Mouse (Mus musculus) spleen, embryonic (tissue): Measurements from ENCODE around the gene Mpo.

Experiments
- CTCF ChIA-PET: fragments of 350-600 bp; sonication (Branson Sonifier 250); formaldehyde crosslinking; loops from one replicate; lab custom pipeline; 2022; lab: Charles Lee

The Mpo gene

DNA sequence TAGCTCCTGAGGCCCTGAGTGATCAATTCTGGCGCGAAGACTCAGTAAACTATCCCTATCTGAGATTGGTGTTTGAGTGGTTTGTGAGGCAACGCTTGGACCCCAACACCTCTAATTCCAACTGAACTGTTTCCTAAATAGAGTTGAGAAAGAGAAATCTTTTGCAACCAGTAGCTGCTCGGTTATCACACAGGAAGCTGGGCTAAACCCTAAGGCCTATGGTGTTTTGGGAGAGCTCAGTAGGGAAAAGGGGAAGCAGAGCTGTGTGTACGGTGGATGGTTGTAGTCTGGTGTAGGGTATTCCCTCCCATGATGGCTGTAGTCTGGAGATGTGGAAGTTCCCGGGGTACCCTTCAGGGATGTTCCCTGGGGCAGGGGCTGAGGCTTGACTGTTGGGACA, 3.3 kb upstream of the Mpo start:
- CTCF ChIA-PET, result interaction anchor here (0.6 kb wide), 1 partner anchor 1623 kb away, joined by 3 read pairs; no protein-coding TSS in a partner anchor

- CTCF ChIA-PET, result no interaction called here
These were observed 8.4 kb downstream of the Mpo start for GRCm38 (mm10) chr11:87801711-87802275.

- CTCF ChIA-PET, result no interaction called here
These were observed 9.2 kb downstream of the Mpo start for GRCm38 (mm10) chr11:87802621-87803020.

DNA sequence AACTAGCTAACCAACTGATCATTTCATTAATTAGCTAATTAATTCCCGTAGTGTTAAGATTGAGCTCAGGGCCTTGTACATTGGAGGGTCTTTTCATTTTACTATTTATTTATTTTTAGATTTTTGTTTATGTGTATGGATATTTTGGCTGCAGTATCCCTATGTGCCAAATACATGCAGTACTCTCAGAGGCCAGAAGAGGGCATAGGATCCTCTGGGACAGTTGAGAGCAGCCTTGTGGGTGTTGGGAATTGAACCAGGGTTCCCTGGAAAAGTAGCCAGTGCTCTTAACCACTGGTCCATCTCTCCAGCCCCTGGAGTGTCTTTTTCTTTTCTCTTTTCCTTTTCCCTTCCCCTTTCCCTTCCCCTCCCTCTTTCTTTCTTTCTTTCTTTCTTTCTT, 12.1 kb downstream of the Mpo start:
- CTCF ChIA-PET, result no interaction called here

DNA sequence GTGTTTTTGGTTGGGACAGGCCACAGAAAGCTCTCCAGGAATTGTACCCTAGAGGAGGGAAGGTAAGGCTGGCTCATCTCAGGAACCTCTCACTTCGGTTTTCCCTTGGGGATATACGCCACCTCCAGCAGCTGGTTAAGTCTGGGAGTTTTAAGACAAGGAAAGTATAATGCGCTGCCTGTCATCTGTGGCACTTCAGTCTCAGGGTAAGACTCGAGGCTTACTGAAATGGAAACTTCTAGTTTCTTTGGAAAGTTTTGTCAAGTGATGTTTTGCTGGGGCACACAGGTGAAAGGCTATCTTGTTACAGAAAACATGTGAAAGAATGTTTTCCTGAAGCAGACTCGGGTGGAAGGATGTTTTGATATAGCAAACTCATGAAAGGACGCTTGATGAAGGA, 14.1 kb downstream of the Mpo start:
- CTCF ChIA-PET, result no interaction called here

DNA sequence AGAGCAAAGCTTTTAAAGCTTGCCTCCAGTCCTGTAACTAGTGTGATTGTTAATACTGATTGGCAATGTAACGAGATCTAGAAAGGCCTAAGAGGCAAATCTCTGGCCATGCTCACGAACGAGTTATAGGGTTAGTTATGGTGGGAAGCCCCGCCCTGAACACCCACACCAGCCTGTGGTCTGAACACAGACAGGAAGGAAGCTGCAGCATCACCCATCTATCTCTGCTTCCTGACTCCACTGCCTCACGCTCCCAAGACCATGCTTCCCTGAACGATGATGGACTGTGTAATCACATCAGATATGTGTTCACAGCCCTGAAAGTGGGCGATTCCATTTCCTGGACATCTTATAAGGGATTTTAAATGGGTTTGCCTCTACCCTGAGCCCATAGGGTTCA, 14.9 kb downstream of the Mpo start:
- CTCF ChIA-PET, result no interaction called here

- CTCF ChIA-PET, result no interaction called here
These were observed 18.0 kb downstream of the Mpo start for GRCm38 (mm10) chr11:87811396-87811795.

DNA sequence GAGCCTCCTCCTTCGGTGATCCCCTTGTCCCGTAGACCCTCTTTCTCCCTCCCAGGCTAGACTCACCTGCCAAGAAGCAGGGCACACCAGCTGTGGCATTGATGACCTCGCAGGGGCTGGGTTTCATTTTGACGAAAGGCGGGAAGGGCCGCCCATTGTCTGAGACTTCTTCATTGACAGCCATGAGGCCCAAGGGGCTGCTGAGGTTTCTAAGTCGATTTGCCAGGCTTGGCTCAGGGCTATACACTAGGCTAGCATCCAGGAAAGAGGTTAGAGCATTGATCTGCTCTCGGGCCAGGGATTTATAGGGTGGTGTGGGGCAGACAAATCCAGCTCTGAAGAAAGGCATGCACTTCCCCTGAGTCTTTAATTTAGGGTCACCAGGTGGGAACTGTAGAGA, 21.4 kb downstream of the Mpo start:
- CTCF ChIA-PET, result interaction anchor here (0.7 kb wide), 1 partner anchor 607 kb away, joined by 4 read pairs; no protein-coding TSS in a partner anchor

- CTCF ChIA-PET, result interaction anchor here (0.6 kb wide), 1 partner anchor 477 kb away, joined by 3 read pairs; no protein-coding TSS in a partner anchor
These were observed 23.5 kb downstream of the Mpo start for GRCm38 (mm10) chr11:87816707-87817442.

- CTCF ChIA-PET, result interaction anchor here (0.6 kb wide), 1 partner anchor 478 kb away, joined by 3 read pairs; no protein-coding TSS in a partner anchor
These were observed 24.0 kb downstream of the Mpo start for GRCm38 (mm10) chr11:87817443-87817773.

DNA sequence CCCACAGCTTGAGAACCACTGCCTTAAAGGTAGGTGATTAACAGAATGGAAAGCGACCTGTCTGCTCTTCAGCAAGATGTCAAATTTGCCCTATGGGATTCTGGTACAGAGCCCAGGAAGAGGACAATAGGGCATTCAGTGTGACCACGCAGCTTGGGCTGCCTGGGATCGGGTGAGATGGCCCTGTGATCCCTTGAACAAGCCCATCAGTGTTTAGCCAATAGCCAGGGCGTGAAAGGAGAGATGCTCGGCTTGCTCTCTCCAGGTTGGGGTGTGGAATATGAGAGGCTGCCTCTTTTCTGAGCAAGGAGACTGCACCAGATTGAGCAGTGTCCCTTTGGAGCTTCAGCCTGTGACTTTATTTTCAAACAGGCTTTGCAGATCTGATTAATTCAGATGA, 28.1 kb downstream of the Mpo start:
- CTCF ChIA-PET, result no interaction called here

GRCm38 (mm10) chr11:87828239-87828900, 35.0 kb downstream of the Mpo start, which contains the start of gene Lpo:
Gene Lpo, minus strand, starts transcription at chr11:87828289.
- CTCF ChIA-PET, result interaction anchor here (0.5 kb wide), 1 partner anchor 937 kb away, joined by 6 read pairs; no protein-coding TSS in a partner anchor

DNA sequence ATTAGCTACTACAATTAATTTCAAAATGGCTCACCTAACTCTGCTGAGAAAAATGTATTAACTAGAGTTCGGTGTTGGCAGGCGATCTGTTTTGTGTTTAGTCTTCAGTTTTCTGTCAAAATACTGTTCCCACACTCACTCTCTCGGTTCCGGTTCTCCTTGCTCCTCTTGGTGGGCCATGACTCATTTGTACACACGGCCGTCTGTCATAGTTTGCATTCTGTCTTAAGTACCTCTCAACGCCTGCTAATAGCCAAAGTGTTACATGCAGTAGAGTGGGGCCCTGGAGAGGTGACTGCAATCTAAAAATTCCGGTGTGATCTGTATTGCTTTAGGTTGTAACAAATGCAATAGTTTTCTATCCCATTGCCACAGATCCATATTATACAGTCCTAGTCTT, 47.3 kb downstream of the Mpo start:
- CTCF ChIA-PET, result no interaction called here

- CTCF ChIA-PET, result no interaction called here
These were observed 48.1 kb downstream of the Mpo start for GRCm38 (mm10) chr11:87841436-87841835.

- CTCF ChIA-PET, result no interaction called here
These were observed 53.7 kb downstream of the Mpo start for GRCm38 (mm10) chr11:87846968-87847600.

DNA sequence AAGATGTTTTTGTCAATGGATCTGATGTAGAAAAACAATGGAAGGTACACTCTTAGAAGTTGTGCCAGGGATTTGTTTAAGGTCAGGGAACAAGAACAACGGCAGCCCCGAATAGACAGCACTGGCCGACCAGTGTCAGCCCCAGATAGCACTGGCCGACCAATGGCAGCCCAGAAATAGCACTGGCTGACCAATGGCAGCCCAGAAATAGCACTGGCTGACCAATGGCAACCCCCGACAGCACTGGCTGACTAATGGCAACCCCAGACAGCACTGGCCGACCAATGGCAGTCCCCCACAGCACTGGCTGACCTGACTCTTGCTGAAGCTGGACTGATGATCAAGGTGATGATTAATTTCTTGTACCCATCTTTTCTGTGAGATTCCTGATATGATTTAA, 54.5 kb downstream of the Mpo start:
- CTCF ChIA-PET, result no interaction called here

GRCm38 (mm10) chr11:87852690-87853596, 59.6 kb downstream of the Mpo start, which contains the start of gene Mks1:
Gene Mks1, plus strand, starts transcription at chr11:87853215.
- CTCF ChIA-PET, result no interaction called here

- CTCF ChIA-PET, result no interaction called here
These were observed 60.2 kb downstream of the Mpo start for GRCm38 (mm10) chr11:87853597-87853954.
